Mouse (Mus musculus) liver, embryonic 13.5 days (tissue): ENCODE results near the gene Mrtfb. TPM values are rescaled to one million over a fixed set of nuclear protein-coding genes. Genes with fewer than 3 reads are reported as not detected.
A peak's percentile ranks its signal among the peaks of the same experiment; 100 is the strongest.

Experiments
- ATAC-seq: fragments of 200-750 bp; cut with Nextera tagmentation; 2 replicates; pipeline ENCODE4 v1.8.0; 2017; ENCODE audit warnings: low read depth, mild to moderate bottlenecking, moderate number of reproducible peaks, moderate library complexity
- DNase-seq: peaks from one replicate; pipeline ENCODE4 v3.0.0; 2022
- H3K27ac ChIP-seq: fragments of 300-500 bp; sonication (generic); 2 replicates; pipeline ENCODE4 v1.5.1; 2015; ENCODE audit warnings: moderate library complexity, mild to moderate bottlenecking, inconsistent platforms
- H3K27me3 ChIP-seq: fragments of 300-500 bp; sonication (generic); 2 replicates; pipeline ENCODE4 v1.6.1; 2015; ENCODE audit warnings: mild to moderate bottlenecking, inconsistent platforms
- H3K36me3 ChIP-seq: fragments of 300-500 bp; sonication (generic); 2 replicates; pipeline ENCODE4 v1.6.1; 2015; ENCODE audit warnings: mild to moderate bottlenecking, inconsistent platforms
- H3K4me1 ChIP-seq: fragments of 300-500 bp; sonication (generic); replicated peaks from 2 replicates; pipeline ENCODE4 v1.6.1; 2015; ENCODE audit warnings: inconsistent platforms
- H3K4me2 ChIP-seq: fragments of 300-500 bp; sonication (generic); 2 replicates; pipeline ENCODE4 v1.6.1; 2015; ENCODE audit warnings: inconsistent platforms, mild to moderate bottlenecking, moderate library complexity
- H3K4me3 ChIP-seq: fragments of 300-500 bp; sonication (generic); replicated peaks from 2 replicates; pipeline ENCODE4 v1.5.1; 2015; ENCODE audit warnings: mild to moderate bottlenecking, inconsistent platforms
- H3K9ac ChIP-seq: fragments of 300-500 bp; sonication (generic); 2 replicates; pipeline ENCODE4 v1.6.1; 2015; ENCODE audit warnings: mild to moderate bottlenecking, inconsistent platforms
- H3K9me3 ChIP-seq: fragments of 300-500 bp; sonication (generic); replicated peaks from 2 replicates; pipeline ENCODE4 v1.6.1; 2016; ENCODE audit warnings: inconsistent platforms
- WGBS: fragments of 180-500 bp; shearing (Covaris S2); methylation state at CpG from one replicate; pipeline ENCODE4 v1.1.7; 2015; ENCODE audit not compliant: insufficient replicate concordance; 5-methylcytosine and 5-hydroxymethylcytosine counted together
- microRNA counts: library from miRNA; unstranded; fragments of <30 nt; microRNA quantifications from one replicate; lab custom pipeline; 2016
- microRNA-seq: library from miRNA; unstranded; fragments of <30 nt; microRNA quantifications from one replicate; pipeline ENCODE4, GENCODE M21; 2016
- polyA plus RNA-seq: library from polyadenylated mRNA; unstranded; fragments of >200 nt; fragmentation: Nextera tagmentation; extraction: Ambion mirVana; gene quantifications from 2 replicates; pipeline ENCODE4 v1.2.1, GENCODE M21; 2015

Mrtfb gene
- polyA plus RNA-seq, 1 experiment from 2014 or later: 3.2 TPM

DNA sequence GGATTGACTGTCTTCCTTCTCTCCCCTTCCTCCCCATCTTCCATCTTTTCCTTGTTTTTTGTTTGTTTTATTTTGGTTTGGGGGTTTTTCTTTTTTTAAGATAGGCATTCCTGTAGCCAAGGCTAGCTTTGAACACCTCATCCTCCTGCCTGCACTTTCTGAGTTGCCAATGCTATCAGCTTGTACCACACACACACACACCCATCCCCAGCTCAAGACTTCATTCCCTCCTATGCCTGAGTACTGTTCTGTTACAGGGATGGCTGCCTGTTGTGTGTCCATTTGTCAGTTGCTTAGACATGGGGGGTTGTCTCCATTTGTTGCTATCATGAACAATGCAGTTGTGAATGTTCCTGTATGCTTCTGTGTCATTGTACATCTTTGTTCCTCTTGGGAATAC lies 202.3 kb downstream of the Mrtfb start:
- Histone ChIP-seq H3K4me1 (peaks cover 15% of the 10 kb centered on the region), H3K27ac (no peak overlapping the region; the same call in 1 of the 2 replicates), H3K27me3 (no peaks in the 10 kb centered on the region), H3K9me3 (no peaks in the 10 kb centered on the region), H3K9ac (no peak overlapping the region), H3K36me3 (no peaks in the 10 kb centered on the region), H3K4me2 (no peak overlapping the region), H3K4me3 (no peak overlapping the region)
- peak; percentile 75 for ATAC-seq
- no peak for DNase-seq

- DNase-seq: no peak
- whole genome bisulfite sequencing: 82% methylated on average over 1 of the region's 1 CpGs
- Histone ChIP-seq H3K36me3 (no peaks in the 10 kb centered on the region), H3K4me3 (no peak overlapping the region), H3K4me1 (peaks cover 15% of the 10 kb centered on the region), H3K27me3 (no peaks in the 10 kb centered on the region), H3K9me3 (no peaks in the 10 kb centered on the region), H3K4me2 (no peak overlapping the region), H3K9ac (no peak overlapping the region), H3K27ac (no peak overlapping the region)
- no peak for ATAC-seq
These were observed 203.8 kb downstream of the Mrtfb start for GRCm38 (mm10) chr16:13460071-13460470.

DNA sequence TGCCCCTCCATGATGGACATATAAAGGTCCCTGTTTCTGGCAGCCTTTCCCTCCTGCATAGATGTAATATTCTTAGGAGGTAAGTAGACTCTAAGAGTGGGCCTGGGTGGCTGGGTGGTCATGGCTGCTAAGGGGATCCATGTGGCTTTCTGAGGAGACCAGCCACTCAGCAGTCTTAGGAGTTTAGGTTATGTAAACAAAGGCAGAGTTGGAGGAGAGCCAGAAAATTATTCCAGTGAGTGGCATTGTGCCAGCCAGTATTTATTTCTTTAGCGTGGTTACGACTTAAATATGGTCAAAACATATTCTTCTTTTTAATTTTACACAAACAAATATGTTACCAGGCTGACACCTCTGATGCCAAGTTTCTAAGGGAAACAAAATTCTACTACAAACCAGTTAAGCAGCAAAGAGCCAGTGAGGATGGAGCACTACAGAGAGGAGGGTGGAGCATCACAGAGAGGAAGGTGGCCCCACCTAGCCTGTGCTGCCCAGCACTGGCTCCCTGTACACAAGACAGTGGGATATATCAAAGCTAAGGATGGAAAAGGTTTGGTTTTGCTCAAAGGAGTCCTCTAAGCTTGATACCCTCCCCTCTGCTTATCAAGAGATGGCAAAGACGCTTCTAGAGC lies 204.6 kb downstream of the Mrtfb start:
- H3K4me1 ChIP-seq: peaks cover 15% of the 10 kb centered on the region
- DNase-seq (no peak), ATAC-seq (peak; percentile 37; the same call in 1 of the 2 replicates)
- no peak overlapping the region for H3K9ac ChIP-seq
- 64% methylated on average over 3 of the region's 3 CpGs for WGBS
- H3K27me3 ChIP-seq: no peaks in the 10 kb centered on the region
- H3K4me3 ChIP-seq: no peak overlapping the region
- no peaks in the 10 kb centered on the region for H3K9me3 ChIP-seq
- no peak overlapping the region for H3K4me2 ChIP-seq
- no peak overlapping the region for H3K27ac ChIP-seq
- no peaks in the 10 kb centered on the region for H3K36me3 ChIP-seq

DNA sequence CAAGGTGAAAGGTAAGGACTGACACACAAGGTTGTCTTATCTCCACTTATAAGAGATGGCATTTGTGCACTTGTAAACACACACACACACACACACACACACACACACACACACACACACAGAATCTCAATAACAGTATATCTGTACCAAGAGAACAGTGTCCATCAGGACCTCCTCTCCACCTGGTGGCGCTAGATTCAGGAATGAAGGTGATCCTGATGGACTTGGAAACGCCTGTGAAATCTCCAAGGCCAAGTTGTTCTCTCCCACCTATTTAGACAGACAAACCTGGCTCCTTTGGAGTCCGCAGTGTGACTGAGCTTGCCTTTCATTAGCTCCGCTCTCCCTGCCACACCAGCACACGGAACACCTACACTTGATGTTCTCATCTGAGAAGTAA lies 208.4 kb downstream of the Mrtfb start:
- H3K9me3 ChIP-seq: no peaks in the 10 kb centered on the region
- WGBS: 69% methylated on average over 5 of the region's 5 CpGs
- H3K9ac ChIP-seq: no peak overlapping the region
- H3K4me3 ChIP-seq: no peak overlapping the region
- ATAC-seq (no peak), DNase-seq (no peak)
- H3K36me3 ChIP-seq: no peaks in the 10 kb centered on the region
- H3K27ac ChIP-seq: no peak overlapping the region
- no peaks in the 10 kb centered on the region for H3K27me3 ChIP-seq
- 0 out of 2 replicates have a peak, but pooled peaks cover 3% of the 10 kb centered on the region for H3K4me1 ChIP-seq
- H3K4me2 ChIP-seq: no peak overlapping the region

MicroRNAs within 50 kb of the gene (microRNA counts, 519-probe panel; counts per million panel counts)
- 4,927 counts per million, percentile 50 among the panel's probes with 10 or more counts for microRNA mmu-miR-193b (lab: Ali Mortazavi, UCI)

Small RNA genes lying within 50 kb of the gene (microRNA-seq; reads per million reads assigned to microRNA genes)
- gene Mir193b: 150 reads per million, percentile 55 among the genes with 10 or more reads in this experiment
- 0.88 reads per million for gene Mir365-1

Other genes with a start within 250 kb of the Mrtfb start
- 5.3 and 5.5 TPM in 2 replicates for gene Ercc4, start 146.8 kb upstream of the Mrtfb start, polyA plus RNA-seq